Mouse (Mus musculus) liver, postnatal 0 days (tissue): ENCODE data around the gene Bend3.

Source experiments
- CTCF ChIP-seq: sonication (generic); IDR thresholded peaks from 2 replicates; pipeline ENCODE4 v1.5.1; 2016; ENCODE audit warnings: antibody characterized with exemption, low read depth
- EP300 ChIP-seq: IDR thresholded peaks from 2 replicates; pipeline ENCODE4 v1.6.1; 2016; ENCODE audit warnings: antibody characterized with exemption, low read depth, mild to moderate bottlenecking

DNA sequence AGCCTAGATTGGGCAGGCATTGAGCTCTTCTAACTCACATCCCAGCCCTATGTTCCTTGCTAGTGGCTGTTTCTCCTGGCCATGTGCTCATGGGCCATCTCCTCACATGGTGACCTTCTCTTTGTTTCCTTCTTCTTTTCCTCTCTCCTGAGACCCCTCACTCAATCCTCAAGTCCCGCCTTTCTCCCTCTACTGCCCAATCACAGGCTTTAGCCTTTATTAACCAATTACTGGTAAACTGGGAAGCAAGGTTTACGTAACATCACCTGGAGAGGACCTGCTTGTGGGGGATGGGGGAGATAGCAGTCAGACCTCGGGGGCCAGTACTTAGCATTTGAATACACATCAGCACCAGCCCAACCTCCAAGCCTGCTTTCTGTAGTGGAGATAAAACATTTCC is 72.8 kb downstream of the Bend3 start:
- no peak for TF ChIP-seq CTCF
- no peak for TF ChIP-seq EP300
